Mouse (Mus musculus): ENCODE results near the gene Fkbp5. TPM values are rescaled to one million over a fixed set of nuclear protein-coding genes. Genes with fewer than 3 reads are reported as not detected.

The Fkbp5 gene
- polyA plus RNA-seq, 1 experiment from 2014 or later = 12.8 TPM

DNA sequence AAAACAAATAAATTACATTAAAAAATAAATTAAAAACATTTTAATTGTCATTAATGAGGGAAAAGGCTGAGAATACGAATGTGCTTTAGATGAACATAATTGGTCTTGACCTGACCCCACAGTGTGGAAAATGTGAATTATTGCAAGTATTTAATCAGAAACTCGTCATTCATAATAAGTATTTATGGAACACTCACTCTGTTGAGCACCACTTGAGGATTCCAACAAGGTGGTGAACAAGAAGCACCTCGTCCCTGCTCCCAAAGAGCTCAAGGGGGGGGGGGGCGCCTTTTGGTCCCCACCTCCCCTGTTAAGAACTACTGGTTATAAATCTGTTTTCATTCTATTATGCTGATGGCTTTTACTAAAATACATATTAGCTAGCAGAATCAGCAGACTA, 51.4 kb downstream of the Fkbp5 start:
- Histone ChIP-seq H3K4me3 (ENCODE audit: low read depth, low read length) (no peak overlapping the region), H3K4me1 (ENCODE audit: control insufficient read depth, insufficient read depth, low read length) (no peaks in the 10 kb centered on the region), H3K36me3 (replicated peaks; ENCODE audit: control insufficient read depth, insufficient read depth, low read depth, low read length) (no peaks in the 10 kb centered on the region), H3K27ac (replicated peaks; ENCODE audit: low read depth, low read length) (no peak overlapping the region), H3K9ac (replicated peaks; ENCODE audit: low read length) (no peak overlapping the region), H3K27me3 (ENCODE audit: control insufficient read depth, insufficient read depth, low read length) (no peaks in the 10 kb centered on the region), H3K4me2 (ENCODE audit: low read depth, low read length) (no peak overlapping the region), H3K9me3 (replicated peaks; ENCODE audit: control insufficient read depth, low read length) (no peaks in the 10 kb centered on the region)
- 89% methylated on average over 4 of the region's 4 CpGs for WGBS
- ATAC-seq (replicated peaks; ENCODE audit: insufficient number of reproducible peaks, low FRiP score, low TSS enrichment, low read depth) (no peak), DNase-seq (ENCODE audit: low spot score) (no peak)

DNA sequence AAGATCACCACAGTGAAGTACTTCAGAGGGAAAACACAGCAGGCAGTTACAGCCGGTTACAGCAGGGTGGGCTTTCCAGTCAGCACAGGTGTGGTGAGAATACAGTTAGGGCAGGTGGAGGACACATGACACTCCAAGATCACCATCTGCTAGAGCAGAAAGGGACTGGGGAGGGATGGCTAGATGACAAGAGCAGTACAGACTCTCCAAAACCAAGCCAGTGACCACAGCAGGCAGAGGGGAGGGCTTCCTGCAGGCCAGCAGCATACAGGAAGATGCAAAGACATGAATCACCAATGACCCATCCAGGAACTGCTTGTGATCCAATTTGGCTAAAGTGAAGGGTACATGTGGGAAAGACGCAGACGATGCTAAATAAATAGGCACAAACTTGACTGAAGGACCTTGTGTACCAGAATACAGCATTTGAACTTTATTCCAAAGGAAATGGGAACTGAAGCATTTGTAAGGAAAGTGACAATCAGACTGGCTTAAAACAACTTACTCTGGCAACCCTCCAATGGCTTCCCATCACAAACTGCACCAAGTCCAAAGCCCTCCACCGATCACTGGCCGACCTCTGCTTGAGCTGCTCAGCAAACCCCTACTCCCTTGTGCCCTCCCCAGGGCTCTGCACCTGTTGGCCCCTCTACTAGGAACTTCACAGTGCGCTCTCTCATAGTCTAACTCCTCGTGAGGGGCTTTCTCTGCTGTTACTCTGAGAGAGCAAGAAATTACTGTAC, 53.5 kb downstream of the Fkbp5 start:
- Histone ChIP-seq H3K27ac (replicated peaks; ENCODE audit: low read depth, low read length) (no peak overlapping the region), H3K27me3 (ENCODE audit: control insufficient read depth, insufficient read depth, low read length) (no peaks in the 10 kb centered on the region), H3K9ac (replicated peaks; ENCODE audit: low read length) (no peak overlapping the region), H3K9me3 (replicated peaks; ENCODE audit: control insufficient read depth, low read length) (no peaks in the 10 kb centered on the region), H3K4me2 (ENCODE audit: low read depth, low read length) (no peak overlapping the region), H3K4me1 (ENCODE audit: control insufficient read depth, insufficient read depth, low read length) (no peaks in the 10 kb centered on the region), H3K36me3 (replicated peaks; ENCODE audit: control insufficient read depth, insufficient read depth, low read depth, low read length) (no peaks in the 10 kb centered on the region), H3K4me3 (ENCODE audit: low read depth, low read length) (no peak overlapping the region)
- ATAC-seq (replicated peaks; ENCODE audit: insufficient number of reproducible peaks, low FRiP score, low TSS enrichment, low read depth) (no peak), DNase-seq (ENCODE audit: low spot score) (no peak)
- WGBS = 81% methylated on average over 7 of the region's 7 CpGs

DNA sequence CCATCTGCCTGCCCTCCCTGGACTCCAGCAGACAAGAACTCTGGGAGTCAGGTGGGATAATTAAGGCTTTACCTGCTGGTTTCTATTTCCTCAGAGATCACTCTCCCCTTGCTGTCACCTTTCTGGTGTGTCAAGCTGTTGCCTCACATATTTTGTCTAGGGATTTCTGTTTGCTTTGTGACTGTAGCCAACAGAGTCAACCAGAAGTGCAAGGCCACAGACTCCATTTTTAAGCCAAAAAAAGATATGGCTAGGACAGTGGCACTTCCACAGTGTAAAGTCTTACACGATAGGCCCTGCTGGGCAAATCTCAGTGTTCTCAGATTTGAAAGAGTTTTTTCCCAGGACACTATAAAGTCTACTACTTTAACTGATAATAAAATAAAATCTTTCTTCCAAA, 56.9 kb downstream of the Fkbp5 start:
- 93% methylated on average over 1 of the region's 1 CpGs for WGBS
- no peak for ATAC-seq (replicated peaks; ENCODE audit: insufficient number of reproducible peaks, low FRiP score, low TSS enrichment, low read depth)
- no peaks in the 10 kb centered on the region for H3K27me3 ChIP-seq (ENCODE audit: control insufficient read depth, insufficient read depth, low read length)
- H3K36me3 ChIP-seq (replicated peaks; ENCODE audit: control insufficient read depth, insufficient read depth, low read depth, low read length) = no peaks in the 10 kb centered on the region; the same call in 1 of the 2 replicates
- no peak for DNase-seq (ENCODE audit: low spot score)
- H3K27ac ChIP-seq (replicated peaks; ENCODE audit: low read depth, low read length) = no peak overlapping the region
- H3K4me2 ChIP-seq (ENCODE audit: low read depth, low read length) = no peak overlapping the region
- no peak overlapping the region for H3K9ac ChIP-seq (replicated peaks; ENCODE audit: low read length)
- no peaks in the 10 kb centered on the region for H3K4me1 ChIP-seq (ENCODE audit: control insufficient read depth, insufficient read depth, low read length)
- H3K9me3 ChIP-seq (replicated peaks; ENCODE audit: control insufficient read depth, low read length) = no peaks in the 10 kb centered on the region
- no peak overlapping the region for H3K4me3 ChIP-seq (ENCODE audit: low read depth, low read length)

DNA sequence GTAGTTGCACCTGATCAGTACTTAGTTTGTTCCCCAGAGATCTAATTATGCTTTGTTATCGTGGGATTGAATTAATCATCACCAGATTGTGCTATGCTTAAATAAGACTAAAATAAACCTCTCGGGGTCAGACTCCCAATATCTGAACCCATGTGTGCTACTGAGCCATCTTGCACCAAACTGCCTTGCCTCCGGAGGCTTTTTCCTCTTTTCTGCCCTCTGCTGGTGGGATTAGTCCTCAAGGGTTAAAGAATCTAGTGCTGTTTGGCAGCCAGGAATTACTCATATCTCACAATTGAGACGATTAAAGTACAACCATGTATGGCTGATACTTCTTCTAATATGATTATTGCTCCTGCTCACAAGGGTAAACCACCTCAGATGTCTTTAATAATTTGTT, 62.2 kb downstream of the Fkbp5 start:
- no peaks in the 10 kb centered on the region for H3K9me3 ChIP-seq (replicated peaks; ENCODE audit: control insufficient read depth, low read length)
- ATAC-seq (replicated peaks; ENCODE audit: insufficient number of reproducible peaks, low FRiP score, low TSS enrichment, low read depth) (no peak), DNase-seq (ENCODE audit: low spot score) (peak; percentile 55)
- H3K36me3 ChIP-seq (replicated peaks; ENCODE audit: control insufficient read depth, insufficient read depth, low read depth, low read length) = no peaks in the 10 kb centered on the region; the same call in 1 of the 2 replicates
- no peak overlapping the region for H3K4me2 ChIP-seq (ENCODE audit: low read depth, low read length)
- H3K9ac ChIP-seq (replicated peaks; ENCODE audit: low read length) = no peak overlapping the region
- H3K27me3 ChIP-seq (ENCODE audit: control insufficient read depth, insufficient read depth, low read length) = no peaks in the 10 kb centered on the region
- no peaks in the 10 kb centered on the region; the same call in 1 of the 2 replicates for H3K4me1 ChIP-seq (ENCODE audit: control insufficient read depth, insufficient read depth, low read length)
- no peak overlapping the region for H3K27ac ChIP-seq (replicated peaks; ENCODE audit: low read depth, low read length)
- 58% methylated on average over 4 of the region's 4 CpGs for WGBS
- H3K4me3 ChIP-seq (ENCODE audit: low read depth, low read length) = no peak overlapping the region

DNA sequence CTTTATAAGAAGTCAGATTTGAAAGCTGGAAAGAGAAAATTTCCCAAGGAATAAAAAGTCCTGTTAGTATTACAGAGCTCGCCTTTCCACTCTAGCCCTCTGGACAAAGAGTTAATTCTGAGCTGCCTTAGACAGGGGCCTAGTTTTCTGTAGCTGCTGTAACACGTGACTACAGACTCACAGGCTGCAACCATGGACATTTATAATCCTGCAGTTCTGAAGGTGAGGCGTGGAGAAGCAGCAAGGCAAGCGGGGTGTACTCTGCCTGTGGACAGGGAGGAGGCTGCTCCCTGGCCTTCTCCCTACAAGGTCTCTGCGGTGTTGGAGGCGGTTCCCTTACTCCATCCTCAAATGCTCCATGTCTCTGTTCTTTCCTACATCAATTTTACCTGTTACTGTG, 64.4 kb downstream of the Fkbp5 start:
- no peak overlapping the region for H3K27ac ChIP-seq (replicated peaks; ENCODE audit: low read depth, low read length)
- H3K9me3 ChIP-seq (replicated peaks; ENCODE audit: control insufficient read depth, low read length) = no peaks in the 10 kb centered on the region
- H3K36me3 ChIP-seq (replicated peaks; ENCODE audit: control insufficient read depth, insufficient read depth, low read depth, low read length) = no peaks in the 10 kb centered on the region; the same call in 1 of the 2 replicates
- H3K4me2 ChIP-seq (ENCODE audit: low read depth, low read length) = no peak overlapping the region
- 71% methylated on average over 6 of the region's 6 CpGs for WGBS
- no peak for DNase-seq (ENCODE audit: low spot score)
- no peaks in the 10 kb centered on the region for H3K27me3 ChIP-seq (ENCODE audit: control insufficient read depth, insufficient read depth, low read length)
- no peak for ATAC-seq (replicated peaks; ENCODE audit: insufficient number of reproducible peaks, low FRiP score, low TSS enrichment, low read depth)
- no peaks in the 10 kb centered on the region; the same call in 1 of the 2 replicates for H3K4me1 ChIP-seq (ENCODE audit: control insufficient read depth, insufficient read depth, low read length)
- no peak overlapping the region for H3K4me3 ChIP-seq (ENCODE audit: low read depth, low read length)
- H3K9ac ChIP-seq (replicated peaks; ENCODE audit: low read length) = no peak overlapping the region

DNA sequence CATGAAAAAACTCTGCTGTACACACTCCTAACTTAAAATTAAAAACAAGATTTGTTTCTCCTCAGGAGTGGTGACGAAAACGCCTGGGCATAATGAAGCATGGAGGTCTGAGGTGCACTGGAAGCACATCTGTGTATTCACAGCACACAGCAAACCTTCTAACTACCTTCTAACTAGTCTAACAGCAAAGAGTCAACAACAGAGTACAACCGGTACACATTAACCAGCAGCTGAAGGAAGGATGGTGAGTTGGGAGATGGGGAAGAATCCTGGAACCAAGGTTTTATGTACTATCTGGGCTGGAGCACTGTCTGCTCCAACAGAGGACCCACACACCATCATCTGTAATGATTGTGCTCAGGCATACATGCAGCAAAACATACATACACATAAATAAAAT, 65.4 kb downstream of the Fkbp5 start:
- Histone ChIP-seq H3K9ac (replicated peaks; ENCODE audit: low read length) (no peak overlapping the region), H3K27ac (replicated peaks; ENCODE audit: low read depth, low read length) (no peak overlapping the region), H3K27me3 (ENCODE audit: control insufficient read depth, insufficient read depth, low read length) (no peaks in the 10 kb centered on the region), H3K4me3 (ENCODE audit: low read depth, low read length) (no peak overlapping the region), H3K9me3 (replicated peaks; ENCODE audit: control insufficient read depth, low read length) (no peaks in the 10 kb centered on the region), H3K4me2 (ENCODE audit: low read depth, low read length) (no peak overlapping the region), H3K4me1 (ENCODE audit: control insufficient read depth, insufficient read depth, low read length) (no peaks in the 10 kb centered on the region; the same call in 1 of the 2 replicates), H3K36me3 (replicated peaks; ENCODE audit: control insufficient read depth, insufficient read depth, low read depth, low read length) (no peaks in the 10 kb centered on the region)
- ATAC-seq (replicated peaks; ENCODE audit: insufficient number of reproducible peaks, low FRiP score, low TSS enrichment, low read depth) = no peak
- whole genome bisulfite sequencing = 89% methylated on average over 3 of the region's 3 CpGs
- no peak for DNase-seq (ENCODE audit: low spot score)

DNA sequence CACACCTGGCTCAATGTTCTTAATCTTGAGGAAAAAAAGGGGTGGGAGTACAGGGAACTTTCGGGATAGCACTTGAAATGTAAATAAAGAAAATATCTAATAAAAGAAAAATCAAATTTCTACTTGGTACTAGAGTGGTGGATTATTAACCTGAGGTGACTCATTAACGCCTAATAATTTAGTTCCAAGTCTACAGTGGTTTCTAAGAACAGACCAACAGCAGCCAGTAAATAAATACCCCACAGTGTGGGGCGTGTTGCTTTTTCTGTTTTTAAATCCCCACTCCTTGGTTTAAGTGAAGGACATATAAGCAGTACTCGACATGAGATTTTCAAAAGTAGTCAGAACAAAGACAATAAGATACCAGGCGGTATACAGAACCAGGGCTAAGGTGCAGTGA, 65.8 kb downstream of the Fkbp5 start:
- WGBS = 91% methylated on average over 5 of the region's 5 CpGs
- ATAC-seq (replicated peaks; ENCODE audit: insufficient number of reproducible peaks, low FRiP score, low TSS enrichment, low read depth) (no peak), DNase-seq (ENCODE audit: low spot score) (no peak)
- Histone ChIP-seq H3K27ac (replicated peaks; ENCODE audit: low read depth, low read length) (no peak overlapping the region), H3K4me2 (ENCODE audit: low read depth, low read length) (no peak overlapping the region), H3K9me3 (replicated peaks; ENCODE audit: control insufficient read depth, low read length) (no peaks in the 10 kb centered on the region), H3K4me3 (ENCODE audit: low read depth, low read length) (no peak overlapping the region), H3K27me3 (ENCODE audit: control insufficient read depth, insufficient read depth, low read length) (no peaks in the 10 kb centered on the region), H3K36me3 (replicated peaks; ENCODE audit: control insufficient read depth, insufficient read depth, low read depth, low read length) (no peaks in the 10 kb centered on the region), H3K4me1 (ENCODE audit: control insufficient read depth, insufficient read depth, low read length) (no peaks in the 10 kb centered on the region; the same call in 1 of the 2 replicates), H3K9ac (replicated peaks; ENCODE audit: low read length) (no peak overlapping the region)

DNA sequence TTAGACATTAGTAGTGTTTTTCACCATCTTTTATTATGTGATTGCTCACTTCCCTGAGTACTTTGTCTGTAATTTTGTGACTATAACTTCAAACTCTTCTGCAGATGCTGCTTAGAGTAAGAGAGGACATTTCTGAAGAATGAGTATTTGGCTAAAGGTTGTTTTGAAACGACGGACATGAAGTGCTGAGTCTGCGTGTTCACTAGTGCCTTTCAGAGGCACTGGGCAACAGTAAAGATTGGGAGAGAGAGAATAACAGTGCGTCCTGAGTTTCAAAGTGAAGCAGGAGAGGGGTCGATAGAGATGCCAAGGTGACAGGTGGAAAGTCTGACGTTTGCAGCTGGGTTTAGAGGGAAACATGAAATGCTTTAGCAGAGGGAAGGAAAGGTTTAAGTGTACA, 69.1 kb downstream of the Fkbp5 start:
- no peak overlapping the region for H3K4me2 ChIP-seq (ENCODE audit: low read depth, low read length)
- H3K4me1 ChIP-seq (ENCODE audit: control insufficient read depth, insufficient read depth, low read length) = no peaks in the 10 kb centered on the region; the same call in 1 of the 2 replicates
- H3K9me3 ChIP-seq (replicated peaks; ENCODE audit: control insufficient read depth, low read length) = no peaks in the 10 kb centered on the region
- 83% methylated on average over 6 of the region's 6 CpGs for WGBS
- H3K36me3 ChIP-seq (replicated peaks; ENCODE audit: control insufficient read depth, insufficient read depth, low read depth, low read length) = no peaks in the 10 kb centered on the region
- no peak overlapping the region for H3K4me3 ChIP-seq (ENCODE audit: low read depth, low read length)
- DNase-seq (ENCODE audit: low spot score) (no peak), ATAC-seq (replicated peaks; ENCODE audit: insufficient number of reproducible peaks, low FRiP score, low TSS enrichment, low read depth) (no peak)
- H3K27ac ChIP-seq (replicated peaks; ENCODE audit: low read depth, low read length) = no peak overlapping the region
- no peak overlapping the region for H3K9ac ChIP-seq (replicated peaks; ENCODE audit: low read length)
- no peaks in the 10 kb centered on the region for H3K27me3 ChIP-seq (ENCODE audit: control insufficient read depth, insufficient read depth, low read length)

Measured in embryonic facial prominence, embryonic 11.5 days (tissue).